In the genomic region with DNA sequence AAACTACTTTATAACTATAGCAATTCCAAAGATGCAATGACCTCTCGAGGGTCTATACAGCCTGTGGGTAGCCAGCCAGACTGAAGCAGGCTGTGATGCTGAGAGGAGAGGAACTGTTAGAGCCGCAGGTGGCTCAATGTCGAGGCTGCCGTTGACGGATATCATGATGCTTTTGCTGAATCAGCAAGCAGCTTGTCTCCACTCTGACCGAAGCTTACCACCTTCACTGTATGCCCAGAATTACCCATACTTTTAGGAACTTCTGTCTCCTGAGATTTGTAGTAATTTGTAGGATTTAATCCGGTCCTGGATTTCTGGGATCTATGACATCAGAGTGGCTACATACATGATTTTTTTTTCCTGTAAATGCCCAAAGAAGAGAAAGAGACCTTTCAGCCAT, we compare ENCODE assay signal across 16 mouse cellular contexts.
"Had no signal": no experiment of that assay in that cellular context is flagged by ENCODE, and none has a peak within 500 bp of the region (broad histone marks: within the 10 kb centered on the region; RNA-seq: fewer than 3 reads in every experiment).

No protein-coding gene starts in this region.

- H3K27me3 ChIP-seq: neural tube, embryonic 13.5 days; neural tube, embryonic 15.5 days; stomach, embryonic 15.5 days had no signal

- H3K4me1 ChIP-seq: stomach, embryonic 15.5 days had no signal

- H3K4me2 ChIP-seq: neural tube, embryonic 13.5 days; neural tube, embryonic 15.5 days; stomach, embryonic 15.5 days had no signal

- H3K4me3 ChIP-seq: neural tube, embryonic 13.5 days; neural tube, embryonic 15.5 days; stomach, embryonic 15.5 days had no signal

- H3K27ac ChIP-seq: neural tube, embryonic 13.5 days; neural tube, embryonic 15.5 days; stomach, embryonic 15.5 days; stomach, postnatal 0 days had no signal

- H3K9me3 ChIP-seq: neural tube, embryonic 13.5 days; neural tube, embryonic 15.5 days; stomach, embryonic 15.5 days had no signal

- DNase-seq: retina, postnatal 1 day; right cerebral cortex, adult 18-20 months; right cerebral cortex, postnatal 14 days; right cerebral cortex, postnatal 25 days; right cerebral cortex, postnatal 4 days; spleen, adult 18-20 months; thymus, adult 18-20 months; thymus, adult 2 months; thymus, postnatal 14 days; thymus, postnatal 25 days; thymus, postnatal 36 days; thymus, postnatal 4 days had no signal

- H3K36me3 ChIP-seq: stomach, embryonic 15.5 days had no signal

- H3K9ac ChIP-seq: neural tube, embryonic 13.5 days; neural tube, embryonic 15.5 days; stomach, embryonic 15.5 days had no signal
